Mouse (Mus musculus) heart, embryonic 11.5 days (tissue): ENCODE measurements around the gene Prkci. TPM values are rescaled to one million over a fixed set of nuclear protein-coding genes. Genes with fewer than 3 reads are reported as not detected.

Source experiments
- ATAC-seq: fragments of 200-750 bp; cut with Nextera tagmentation; replicated peaks from 2 replicates; pipeline ENCODE4 v1.8.0; 2017; ENCODE audit warnings: moderate library complexity; ENCODE audit not compliant: insufficient number of reproducible peaks, low FRiP score, low TSS enrichment
- H3K27ac ChIP-seq: fragments of 300-500 bp; sonication (generic); 2 replicates; pipeline ENCODE4 v1.5.1; 2014; ENCODE audit warnings: mild to moderate bottlenecking, low read depth, low read length
- H3K27me3 ChIP-seq: fragments of 300-500 bp; sonication (generic); 2 replicates; pipeline ENCODE4 v1.6.1; 2014; ENCODE audit warnings: mild to moderate bottlenecking, low read length, mixed read lengths; ENCODE audit not compliant: control insufficient read depth, insufficient read depth
- H3K36me3 ChIP-seq: fragments of 300-500 bp; sonication (generic); 2 replicates; pipeline ENCODE4 v1.6.1; 2014; ENCODE audit warnings: mild to moderate bottlenecking, low read length, moderate library complexity, mixed read lengths; ENCODE audit not compliant: control insufficient read depth, insufficient read depth
- H3K4me1 ChIP-seq: fragments of 300-500 bp; sonication (generic); 2 replicates; pipeline ENCODE4 v1.6.1; 2014; ENCODE audit warnings: low read length; ENCODE audit not compliant: control insufficient read depth, insufficient read depth
- H3K4me2 ChIP-seq: fragments of 300-500 bp; sonication (generic); 2 replicates; pipeline ENCODE4 v1.6.1; 2014; ENCODE audit warnings: mild to moderate bottlenecking, moderate library complexity
- H3K4me3 ChIP-seq: fragments of 300-500 bp; sonication (generic); 2 replicates; pipeline ENCODE4 v1.5.1; 2014; ENCODE audit warnings: low read depth, low read length
- H3K9ac ChIP-seq: fragments of 300-500 bp; sonication (generic); 2 replicates; pipeline ENCODE4 v1.6.1; 2014; ENCODE audit warnings: mild to moderate bottlenecking, low read depth, low read length, moderate library complexity
- H3K9me3 ChIP-seq: fragments of 300-500 bp; sonication (generic); replicated peaks from 2 replicates; pipeline ENCODE4 v1.6.1; 2016; ENCODE audit warnings: low read length; ENCODE audit not compliant: control insufficient read depth
- WGBS: fragments of 180-500 bp; shearing (Covaris S2); extraction: QIAGEN DNeasy Blood & Tissue Kit; methylation state at CpG from one replicate; pipeline ENCODE4 v1.1.7; 2014; ENCODE audit not compliant: insufficient replicate concordance; 5-methylcytosine and 5-hydroxymethylcytosine counted together
- polyA plus RNA-seq: library from polyadenylated mRNA; unstranded; fragments of >200 nt; fragmentation: Nextera tagmentation; extraction: Ambion mirVana; gene quantifications from 2 replicates; pipeline ENCODE4 v1.2.1, GENCODE M21; 2014

Prkci gene
- polyA plus RNA-seq, 1 experiment from 2014 or later, result 20.6 TPM

DNA sequence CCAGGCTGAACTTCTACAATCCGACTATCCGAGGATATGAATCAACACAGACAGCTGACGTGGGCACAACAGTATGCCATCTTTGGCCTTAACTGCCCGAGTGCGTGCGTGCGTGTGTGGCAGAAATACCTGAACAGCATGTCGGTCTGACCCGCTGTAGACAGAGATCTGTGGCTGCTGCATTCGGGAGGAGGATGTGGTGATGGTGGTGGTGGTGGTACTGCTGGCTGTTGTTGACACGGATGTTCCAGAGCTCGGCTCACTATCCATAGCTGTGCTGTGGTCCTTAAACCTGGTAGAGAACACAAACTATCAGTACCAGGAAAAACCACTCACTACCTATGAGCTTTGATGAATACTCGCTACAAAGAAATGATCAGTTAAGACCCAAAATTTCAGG lies 29.9 kb upstream of the Prkci start:
- Histone ChIP-seq H3K4me3 (no peak overlapping the region), H3K27me3 (no peaks in the 10 kb centered on the region), H3K27ac (no peak overlapping the region), H3K4me1 (no peaks in the 10 kb centered on the region), H3K4me2 (no peak overlapping the region), H3K9me3 (no peaks in the 10 kb centered on the region), H3K9ac (no peak overlapping the region), H3K36me3 (peaks cover 23% of the 10 kb centered on the region)
- no peak for ATAC-seq
- 92% methylated on average over 13 of the region's 13 CpGs for WGBS

DNA sequence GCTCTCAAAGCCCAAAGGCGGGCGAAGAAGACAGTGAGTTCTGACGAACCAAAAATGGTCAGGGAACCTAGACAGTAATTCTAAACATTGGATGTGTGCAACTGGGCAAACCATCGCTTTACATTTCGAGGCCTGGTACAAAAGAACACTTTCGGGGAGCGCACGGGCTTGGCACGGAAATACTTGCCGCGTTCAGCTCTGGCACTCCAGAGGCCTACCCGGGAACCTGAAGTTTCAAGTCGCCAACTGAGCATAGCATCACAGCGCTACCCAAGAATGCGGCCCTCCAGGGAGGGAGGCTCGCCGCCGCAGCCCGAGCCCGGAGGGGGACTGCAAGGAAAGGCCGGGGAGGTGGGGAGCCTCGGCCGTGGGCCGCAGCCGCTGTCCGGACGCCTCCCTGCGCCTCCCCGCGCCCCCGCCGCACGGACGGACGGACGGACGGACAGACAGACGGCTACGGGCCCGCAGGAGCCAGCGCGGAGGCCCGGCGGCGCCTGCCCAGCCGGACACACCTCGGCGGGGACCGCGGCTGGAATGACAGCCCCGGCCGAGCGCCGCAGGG lies 26.9 kb upstream of the Prkci start:
- Histone ChIP-seq H3K36me3 (peaks cover 11% of the 10 kb centered on the region), H3K4me1 (no peaks in the 10 kb centered on the region), H3K27ac (peak overlapping the region; percentile 85), H3K9me3 (no peaks in the 10 kb centered on the region), H3K4me2 (peak overlapping the region; percentile 70), H3K4me3 (peak overlapping the region; percentile 96), H3K9ac (peak overlapping the region; percentile 91), H3K27me3 (no peaks in the 10 kb centered on the region)
- WGBS, result under 1% methylated on average over 54 of the region's 54 CpGs
- peak; percentile 67; the same call in 1 of the 2 replicates for ATAC-seq

DNA sequence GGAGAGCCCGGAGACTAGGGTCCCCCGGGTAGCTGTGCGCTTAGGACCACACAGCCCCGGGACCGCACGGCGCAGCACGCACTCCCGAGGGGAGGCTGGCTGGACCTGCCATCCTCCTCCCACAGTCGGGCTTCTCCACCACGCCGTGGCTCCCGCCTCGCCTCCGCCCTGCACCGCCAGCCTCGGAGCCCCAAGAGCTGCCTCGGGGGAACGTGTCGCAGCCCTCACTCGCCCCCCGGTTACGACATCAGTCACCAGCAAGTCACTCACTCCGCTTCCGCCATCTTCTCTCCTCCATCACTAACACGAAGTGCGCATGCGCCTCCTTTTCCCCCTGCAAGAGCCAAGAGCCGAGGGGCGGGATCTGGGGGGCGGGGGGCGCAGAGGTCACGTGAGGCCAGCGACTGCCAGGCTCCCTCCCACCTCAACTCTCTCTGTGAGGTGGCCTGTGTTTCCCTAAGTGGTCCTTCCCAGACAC lies 26.4 kb upstream of the Prkci start, which contains the start of gene Phc3:
Phc3 (minus strand) TSS at position 312 of the 478 bp plus-strand sequence.
- Histone ChIP-seq H3K27me3 (no peaks in the 10 kb centered on the region), H3K4me1 (no peaks in the 10 kb centered on the region), H3K4me2 (peak within 1 kb of the TSS; percentile 70), H3K4me3 (peak within 1 kb of the TSS; percentile 96), H3K9me3 (no peaks in the 10 kb centered on the region), H3K36me3 (peaks cover 9% of the 10 kb centered on the region), H3K9ac (peak within 1 kb of the TSS; percentile 91), H3K27ac (peak within 1 kb of the TSS; percentile 85)
- ATAC-seq, result peak; percentile 85
- WGBS, result under 1% methylated on average over 34 of the region's 34 CpGs

DNA sequence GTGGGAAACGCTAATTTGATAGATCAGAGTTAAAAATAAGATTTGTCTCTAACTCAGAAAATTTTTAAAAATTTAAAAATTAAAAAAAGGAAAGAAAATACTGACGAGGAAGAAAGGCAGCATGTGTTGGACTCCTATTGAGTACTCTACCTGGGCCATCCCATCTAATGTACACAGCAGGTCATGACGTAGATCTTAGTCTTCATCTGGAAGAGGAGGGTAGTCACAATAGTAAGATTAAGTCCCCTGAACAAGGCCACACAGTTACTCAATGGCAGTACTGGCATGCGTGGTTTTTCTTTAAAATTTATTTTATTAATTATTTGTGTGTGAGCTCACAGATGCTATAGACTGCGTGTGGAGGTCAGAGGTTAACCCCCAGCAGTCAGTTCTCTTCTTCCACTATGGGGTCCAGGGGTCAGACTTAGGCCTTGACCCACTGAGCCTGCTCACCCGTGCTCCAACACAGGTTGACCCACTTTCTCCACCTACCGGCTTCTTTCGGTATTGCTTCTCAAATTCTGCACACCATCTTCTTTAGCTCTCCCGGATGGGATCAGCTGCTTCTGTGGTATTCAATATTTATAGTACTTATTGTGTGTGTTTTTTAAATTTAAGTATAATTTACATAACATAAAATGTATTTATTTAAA lies 20.3 kb upstream of the Prkci start:
- no peak overlapping the region for H3K4me3 ChIP-seq
- ATAC-seq, result no peak
- WGBS, result 40% methylated on average over 9 of the region's 9 CpGs

DNA sequence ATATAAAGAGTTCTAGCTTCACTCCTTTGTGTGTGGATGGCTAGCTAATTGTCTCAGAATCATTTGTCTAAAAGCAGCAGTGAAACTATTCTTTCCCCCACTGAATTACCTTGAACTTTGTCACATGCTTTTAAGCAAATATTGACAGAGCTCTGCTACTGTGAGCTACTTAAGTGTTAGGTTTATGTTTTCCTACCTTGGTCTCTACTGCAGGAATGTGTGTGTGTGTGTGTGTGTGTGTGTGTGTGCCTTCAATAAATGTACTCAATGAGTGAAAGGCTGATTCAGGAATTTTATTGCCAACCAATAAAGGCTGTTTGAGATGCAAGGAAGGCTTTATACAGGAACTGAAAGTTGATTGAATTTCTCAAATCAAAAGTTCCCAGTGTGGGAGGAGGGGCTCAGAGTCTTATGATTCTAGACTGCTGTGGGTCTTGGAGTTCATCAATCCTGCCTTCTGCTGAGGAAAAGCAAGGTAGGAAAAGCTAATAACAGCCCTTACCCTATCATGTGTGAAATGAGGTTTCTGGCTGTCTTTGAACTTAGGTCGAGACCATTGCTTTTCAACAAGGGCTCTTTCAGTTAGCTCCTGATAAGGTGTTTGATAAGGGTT lies 18.4 kb upstream of the Prkci start:
- no peak overlapping the region for H3K27ac ChIP-seq
- H3K4me1 ChIP-seq, result no peaks in the 10 kb centered on the region
- H3K4me3 ChIP-seq, result no peak overlapping the region
- no peak overlapping the region for H3K4me2 ChIP-seq
- no peak for ATAC-seq
- 35% methylated on average over 1 of the region's 1 CpGs for WGBS
- H3K9ac ChIP-seq, result no peak overlapping the region
- no peaks in the 10 kb centered on the region for H3K9me3 ChIP-seq
- H3K27me3 ChIP-seq, result no peaks in the 10 kb centered on the region
- no peaks in the 10 kb centered on the region for H3K36me3 ChIP-seq

More for the DNA sequence above, 20.3 kb upstream of the Prkci start:
- Histone ChIP-seq H3K9ac (no peak overlapping the region), H3K9me3 (no peaks in the 10 kb centered on the region), H3K27me3 (no peaks in the 10 kb centered on the region), H3K4me2 (no peak overlapping the region), H3K4me1 (no peaks in the 10 kb centered on the region), H3K27ac (no peak overlapping the region), H3K36me3 (no peaks in the 10 kb centered on the region)

DNA sequence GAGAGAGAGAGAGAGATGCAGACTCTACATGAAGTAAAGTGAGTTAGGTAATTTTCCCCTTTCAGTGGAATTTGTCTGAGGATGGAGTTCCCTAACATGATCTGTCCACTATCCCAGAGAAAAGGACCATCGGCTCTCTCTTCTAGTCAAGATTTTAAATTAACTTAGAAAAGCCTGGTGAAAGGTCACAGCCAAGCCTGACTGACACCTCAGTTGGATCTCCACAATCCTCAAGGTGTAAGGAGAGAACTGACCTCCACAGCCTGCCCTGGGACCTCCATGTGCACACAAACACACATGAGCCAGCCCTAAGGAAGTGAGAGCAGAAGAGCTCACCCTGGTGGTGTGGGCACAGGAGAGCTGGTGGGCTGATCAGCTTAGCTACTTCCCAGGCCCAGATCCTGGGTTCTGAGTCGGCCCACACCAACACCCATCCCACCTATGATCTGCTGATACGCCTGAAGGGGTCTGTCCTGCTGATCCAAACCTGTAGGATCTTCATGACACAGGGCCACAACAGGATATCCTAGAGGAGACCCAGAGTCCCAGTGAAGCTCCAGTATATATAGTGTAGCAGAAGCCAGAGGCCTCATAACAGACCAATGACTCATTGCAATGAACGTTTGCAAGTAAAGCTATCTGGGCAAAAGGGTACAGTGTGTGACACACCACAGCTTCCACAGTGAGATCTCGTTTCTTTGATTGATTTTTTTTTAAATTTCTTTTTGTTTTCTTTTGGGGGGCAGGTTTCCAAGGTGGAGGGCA lies 13.7 kb upstream of the Prkci start:
- 61% methylated on average over 5 of the region's 5 CpGs for WGBS
- no peak overlapping the region for H3K27ac ChIP-seq
- H3K4me3 ChIP-seq, result no peak overlapping the region
- no peak overlapping the region for H3K9ac ChIP-seq
- no peak for ATAC-seq
- no peak overlapping the region for H3K4me2 ChIP-seq
- H3K27me3 ChIP-seq, result no peaks in the 10 kb centered on the region
- H3K9me3 ChIP-seq, result no peaks in the 10 kb centered on the region
- no peaks in the 10 kb centered on the region for H3K4me1 ChIP-seq
- H3K36me3 ChIP-seq, result no peaks in the 10 kb centered on the region

DNA sequence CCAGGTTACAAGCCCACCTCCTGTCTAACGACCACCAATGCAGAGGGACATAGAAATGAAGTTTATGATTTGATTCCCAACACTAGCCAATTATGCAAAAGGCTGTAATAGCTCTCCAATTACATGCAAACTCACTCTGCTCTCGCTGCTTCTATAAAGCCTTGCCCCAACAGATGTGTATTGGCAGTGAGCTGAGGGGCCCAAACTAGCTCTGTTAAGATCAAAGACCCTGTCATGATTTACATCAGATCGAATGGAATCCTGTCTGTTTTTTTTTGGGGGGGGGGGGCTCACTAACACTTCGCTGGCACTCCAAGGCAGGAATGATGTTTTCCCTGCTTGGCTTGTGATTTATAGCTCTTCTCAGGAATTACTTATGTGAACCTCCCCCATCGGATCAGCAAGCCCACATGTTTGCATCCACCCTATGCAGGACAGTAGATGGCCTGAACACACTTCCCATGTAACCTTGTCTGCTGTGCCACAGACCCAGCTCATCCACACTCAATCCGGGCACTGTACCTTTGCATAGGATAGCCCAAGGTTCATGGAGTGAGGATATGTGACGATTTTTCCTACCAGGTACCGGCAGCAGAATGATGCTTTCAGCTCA lies 12.5 kb upstream of the Prkci start:
- H3K4me1 ChIP-seq, result no peaks in the 10 kb centered on the region
- H3K9ac ChIP-seq, result no peak overlapping the region
- no peak overlapping the region for H3K4me3 ChIP-seq
- H3K9me3 ChIP-seq, result no peaks in the 10 kb centered on the region
- no peak overlapping the region for H3K4me2 ChIP-seq
- 58% methylated on average over 8 of the region's 8 CpGs for whole genome bisulfite sequencing
- no peaks in the 10 kb centered on the region for H3K36me3 ChIP-seq
- H3K27ac ChIP-seq, result no peak overlapping the region
- H3K27me3 ChIP-seq, result no peaks in the 10 kb centered on the region
- ATAC-seq, result no peak
